In genomic region chrX:42215742-42216141, GRCm38 (mm10) we compare ENCODE assay signal across 22 mouse cellular contexts.
DNase-seq lines count a peak whose midpoint lies in the region; ATAC-seq and TF ChIP-seq lines count a peak whose summit lies in the region.
"Had no signal": no experiment of that assay in that cellular context is flagged by ENCODE, and none has a peak within 500 bp of the region (broad histone marks: within the 10 kb centered on the region; RNA-seq: fewer than 3 reads in every experiment).

No protein-coding gene starts in this region.

- H3K4me2 ChIP-seq in liver, embryonic 12.5 days, result no peak overlapping the region
- H3K4me2 ChIP-seq in liver, embryonic 15.5 days, result no peak overlapping the region
- H3K4me2 ChIP-seq: embryonic facial prominence, embryonic 12.5 days; embryonic facial prominence, embryonic 15.5 days; heart, embryonic 11.5 days; hindbrain, embryonic 12.5 days; hindbrain, embryonic 15.5 days had no signal

- WGBS in liver, adult 2 months, result 35% methylated on average over 1 of the region's 1 CpGs
- 54% methylated on average over 1 of the region's 1 CpGs for WGBS in liver, embryonic 12.5 days (ENCODE audit: insufficient replicate concordance)
- 33% methylated on average over 1 of the region's 1 CpGs for WGBS in liver, embryonic 15.5 days (ENCODE audit: insufficient replicate concordance)

- H3K27ac ChIP-seq in liver, adult 2 months (replicated peaks; ENCODE audit: insufficient read depth, low read depth, low read length), result no peak overlapping the region
- H3K27ac ChIP-seq in liver, embryonic 12.5 days, result no peak overlapping the region
- no peak overlapping the region for H3K27ac ChIP-seq in MEL (ENCODE audit: control insufficient read depth, low read depth, low read length)
- H3K27ac ChIP-seq in liver, embryonic 15.5 days (replicated peaks), result no peak overlapping the region
- H3K27ac ChIP-seq: embryonic facial prominence, embryonic 12.5 days; embryonic facial prominence, embryonic 15.5 days; hindbrain, embryonic 12.5 days; hindbrain, embryonic 15.5 days had no signal

- no peak for TF ChIP-seq RAD21 in MEL (IDR thresholded peaks at IDR 0.05; ENCODE audit: low read depth, low read length)

- no peak for TF ChIP-seq POLR2A in liver, adult 2 months (IDR thresholded peaks at IDR 0.05; ENCODE audit: extremely low read depth, insufficient read depth, low read length)
- no peak for TF ChIP-seq POLR2A in MEL (IDR thresholded peaks at IDR 0.05; ENCODE audit: control insufficient read depth in 1 of 2, insufficient read depth in 1 of 2, low read depth in 1 of 2, low read length in 2 of 2, poor library complexity in 1 of 2)

- H3K4me1 ChIP-seq in liver, adult 2 months (ENCODE audit: control insufficient read depth, insufficient read depth, low read length), result no peaks in the 10 kb centered on the region
- H3K4me1 ChIP-seq in liver, embryonic 12.5 days, result 0 out of 2 replicates have a peak, but pooled peaks cover 4% of the 10 kb centered on the region
- H3K4me1 ChIP-seq in MEL (ENCODE audit: control insufficient read depth in 1 of 2, insufficient read depth in 2 of 2, low read length in 2 of 2), result peaks cover 0 to 12% of the 10 kb centered on the region in 2 experiments; a peak in 2 of 4 replicates
- H3K4me1 ChIP-seq in liver, embryonic 15.5 days (replicated peaks), result 0 out of 2 replicates have a peak, but pooled peaks cover 2% of the 10 kb centered on the region
- H3K4me1 ChIP-seq: embryonic facial prominence, embryonic 12.5 days; embryonic facial prominence, embryonic 15.5 days; hindbrain, embryonic 12.5 days; hindbrain, embryonic 15.5 days had no signal

- H3K27me3 ChIP-seq in liver, adult 2 months (ENCODE audit: control insufficient read depth, insufficient read depth, low read length), result no peaks in the 10 kb centered on the region
- no peaks in the 10 kb centered on the region for H3K27me3 ChIP-seq in liver, embryonic 12.5 days (replicated peaks)
- no peaks in the 10 kb centered on the region for H3K27me3 ChIP-seq in MEL (ENCODE audit: control insufficient read depth in 1 of 2, insufficient read depth in 2 of 2, low read length in 2 of 2)
- H3K27me3 ChIP-seq in liver, embryonic 15.5 days, result no peaks in the 10 kb centered on the region
- H3K27me3 ChIP-seq: embryonic facial prominence, embryonic 12.5 days; embryonic facial prominence, embryonic 15.5 days; hindbrain, embryonic 12.5 days; hindbrain, embryonic 15.5 days had no signal

- no peaks in the 10 kb centered on the region for H3K9me3 ChIP-seq in liver, embryonic 12.5 days (replicated peaks)
- no peaks in the 10 kb centered on the region for H3K9me3 ChIP-seq in MEL (replicated peaks; ENCODE audit: insufficient read depth, low read length)
- no peaks in the 10 kb centered on the region for H3K9me3 ChIP-seq in liver, embryonic 15.5 days (replicated peaks)
- H3K9me3 ChIP-seq: embryonic facial prominence, embryonic 12.5 days; embryonic facial prominence, embryonic 15.5 days; hindbrain, embryonic 12.5 days; hindbrain, embryonic 15.5 days had no signal

- peaks cover 3% of the 10 kb centered on the region; the same call in 1 of the 2 replicates for H3K36me3 ChIP-seq in liver, adult 2 months (ENCODE audit: control insufficient read depth, insufficient read depth, low read length)
- H3K36me3 ChIP-seq in liver, embryonic 12.5 days, result peaks cover 18% of the 10 kb centered on the region
- peaks cover 7 to 16% of the 10 kb centered on the region in 2 experiments for H3K36me3 ChIP-seq in MEL (ENCODE audit: control insufficient read depth in 1 of 2, insufficient read depth in 2 of 2, low read length in 2 of 2)
- 0 out of 2 replicates have a peak, but pooled peaks cover 13% of the 10 kb centered on the region for H3K36me3 ChIP-seq in liver, embryonic 15.5 days (replicated peaks)
- H3K36me3 ChIP-seq: embryonic facial prominence, embryonic 12.5 days; embryonic facial prominence, embryonic 15.5 days; hindbrain, embryonic 12.5 days; hindbrain, embryonic 15.5 days had no signal

- H3K79me2 ChIP-seq in liver, adult 2 months (ENCODE audit: control insufficient read depth, insufficient read depth, low read length), result no peaks in the 10 kb centered on the region; the same call in 1 of the 2 replicates
- H3K79me2 ChIP-seq in MEL (ENCODE audit: control insufficient read depth, insufficient read depth, low read length, poor library complexity), result no peaks in the 10 kb centered on the region

- peak; percentile 63 to 66 for TF ChIP-seq EP300 in MEL (IDR thresholded peaks at IDR 0.05; ENCODE audit: low read depth in 1 of 2, low read length in 2 of 2)

- no peak for TF ChIP-seq CTCF in liver, adult 2 months (IDR thresholded peaks at IDR 0.05; ENCODE audit: low read depth, low read length)
- TF ChIP-seq CTCF in MEL (IDR thresholded peaks at IDR 0.05 in 2 of 3, conservative IDR thresholded peaks at IDR 0.05 in 1 of 3; ENCODE audit: control insufficient read depth in 1 of 3, insufficient read depth in 1 of 3, low read depth in 2 of 3, low read length in 3 of 3, poor library complexity in 1 of 3, severe bottlenecking in 1 of 3), result no peak

- no peak overlapping the region for H3K9ac ChIP-seq in liver, adult 2 months (ENCODE audit: low read depth, low read length)
- H3K9ac ChIP-seq in liver, embryonic 12.5 days, result no peak overlapping the region
- no peak overlapping the region for H3K9ac ChIP-seq in MEL (ENCODE audit: control insufficient read depth, low read depth, low read length, poor library complexity, severe bottlenecking)
- no peak overlapping the region for H3K9ac ChIP-seq in liver, embryonic 15.5 days
- H3K9ac ChIP-seq: embryonic facial prominence, embryonic 12.5 days; embryonic facial prominence, embryonic 15.5 days; hindbrain, embryonic 12.5 days; hindbrain, embryonic 15.5 days had no signal

- DNase-seq in liver, adult 2 months (ENCODE audit: extremely low read depth, low read depth, low spot score), result peak; percentile 57
- DNase-seq in MEL (ENCODE audit: low read depth, low spot score), result peak; percentile 34
- no peak for DNase-seq in urinary bladder, adult 2 months (ENCODE audit: low spot score)
- DNase-seq in right cerebral cortex, postnatal 4 days, result no peak
- DNase-seq: adrenal gland, adult 8-10 months; adrenal gland, postnatal 25 days; cerebellum, adult 18-20 months; cerebellum, adult 9-10 months; cerebellum, postnatal 14 days; gastrocnemius, postnatal 10 days; heart, adult 11 months had no signal

- no peak overlapping the region for H3K4me3 ChIP-seq in liver, adult 2 months (ENCODE audit: insufficient read depth, low read depth, low read length)
- no peak overlapping the region for H3K4me3 ChIP-seq in liver, embryonic 12.5 days
- no peak overlapping the region for H3K4me3 ChIP-seq in MEL (ENCODE audit: control insufficient read depth in 1 of 2, insufficient read depth in 1 of 2, low read depth in 2 of 2, low read length in 2 of 2)
- no peak overlapping the region for H3K4me3 ChIP-seq in liver, embryonic 15.5 days (replicated peaks)
- H3K4me3 ChIP-seq: embryonic facial prominence, embryonic 12.5 days; embryonic facial prominence, embryonic 15.5 days; hindbrain, embryonic 12.5 days; hindbrain, embryonic 15.5 days had no signal

- no peak; the same call in 1 of the 2 replicates for ATAC-seq in liver, embryonic 12.5 days
- 0 out of 2 replicates have a peak, but pooled peaks have one; percentile 34 for ATAC-seq in liver, embryonic 15.5 days (ENCODE audit: insufficient read depth)
- ATAC-seq in megakaryocyte-erythroid progenitor cell, adult 5-6 weeks (replicated peaks; ENCODE audit: low FRiP score, low TSS enrichment, poor library complexity, severe bottlenecking), result peak; percentile 68
- ATAC-seq: activated CD4-positive, CD25-positive, alpha-beta regulatory T cell, adult 4 months; CD4-positive, CD25-positive, alpha-beta regulatory T cell, adult 4 months; forebrain, embryonic 14.5 days had no signal

TF ChIP-seq in MEL, 35 proteins besides CTCF, POLR2A, EP300 and RAD21:
- TF ChIP-seq CHD1 (IDR thresholded peaks at IDR 0.05; ENCODE audit: low read depth, low read length) (no peak), TBP (IDR thresholded peaks at IDR 0.05; ENCODE audit: low read depth, low read length) (no peak), HCFC1 (IDR thresholded peaks at IDR 0.05; ENCODE audit: low read depth, low read length) (no peak), CHD2 (IDR thresholded peaks at IDR 0.05; ENCODE audit: low read length) (no peak), USF2 (IDR thresholded peaks at IDR 0.05; ENCODE audit: borderline replicate concordance in 1 of 2, insufficient read depth in 1 of 2, low read depth in 1 of 2, low read length in 2 of 2) (no peak), GATA1 (IDR thresholded peaks at IDR 0.05; ENCODE audit: low read depth, low read length) (peak; percentile 66), TAL1 (IDR thresholded peaks at IDR 0.05; ENCODE audit: low read length) (peak; percentile 42), TCF12 (IDR thresholded peaks at IDR 0.05; ENCODE audit: low read depth, low read length) (peak; percentile 70), ETS1 (IDR thresholded peaks at IDR 0.05; ENCODE audit: low read depth, low read length) (peak; percentile 40; the same call in 1 of the 2 replicates)

Comparison
In these comparisons a context has a peak if more than half of its experiments do, and no peak if none do; other contexts are left out.
1. DNase-seq: peak in liver, adult 2 months (single experiment) and MEL (single experiment); none in urinary bladder, adult 2 months (single experiment) and right cerebral cortex, postnatal 4 days (single experiment).